Mouse (Mus musculus) erythroblast, embryonic 14.5 days (primary cell): ENCODE measurements around the gene Ptprd.

Source experiments
- GATA1 ChIP-seq: IDR thresholded peaks from 2 replicates; pipeline ENCODE4 v1.6.1; 2012; ENCODE audit warnings: low read length, inconsistent platforms, mixed read lengths
- TAL1 ChIP-seq: IDR thresholded peaks from 3 replicates; pipeline ENCODE4 v1.6.1; 2012; ENCODE audit warnings: low read length, inconsistent platforms, mixed read lengths

GRCm38 (mm10) chr4:76461336-76461735, 1750.4 kb downstream of the Ptprd start:
- TF ChIP-seq GATA1 (no peak), TAL1 (no peak)
